Mouse (Mus musculus) limb, embryonic 15.5 days (tissue): ENCODE measurements at regions not wholly inside any gene's neighbourhood (a gene's known extent, or its start where the extent isn't known, plus 50 kb on each side); places are given as distances from the start of the nearest gene placed in this dataset.
"Not testable (repeated sequence)": the region's sequence is repeated elsewhere in the genome, so short reads cannot be mapped to it uniquely, and the experiment has no call there.

ENCODE experiments used
- ATAC-seq: fragments of 200-750 bp; cut with Nextera tagmentation; 2 replicates; pipeline ENCODE4 v1.8.0; 2017; ENCODE audit warnings: low read depth, moderate TSS enrichment; ENCODE audit not compliant: insufficient number of reproducible peaks, low FRiP score, low TSS enrichment
- H3K27ac ChIP-seq: fragments of 300-500 bp; sonication (generic); 2 replicates; pipeline ENCODE4 v1.5.1; 2015; ENCODE audit warnings: moderate library complexity, mild to moderate bottlenecking, inconsistent platforms
- H3K27me3 ChIP-seq: fragments of 300-500 bp; sonication (generic); 2 replicates; pipeline ENCODE4 v1.6.1; 2015; ENCODE audit warnings: inconsistent platforms
- H3K36me3 ChIP-seq: fragments of 300-500 bp; sonication (generic); 2 replicates; pipeline ENCODE4 v1.6.1; 2015; ENCODE audit warnings: inconsistent platforms
- H3K4me1 ChIP-seq: fragments of 300-500 bp; sonication (generic); 2 replicates; pipeline ENCODE4 v1.6.1; 2015; ENCODE audit warnings: inconsistent platforms
- H3K4me2 ChIP-seq: fragments of 300-500 bp; sonication (generic); 2 replicates; pipeline ENCODE4 v1.6.1; 2015; ENCODE audit warnings: mild to moderate bottlenecking, inconsistent platforms
- H3K4me3 ChIP-seq: fragments of 300-500 bp; sonication (generic); 2 replicates; pipeline ENCODE4 v1.5.1; 2015; ENCODE audit warnings: mild to moderate bottlenecking, inconsistent platforms
- H3K9ac ChIP-seq: fragments of 300-500 bp; sonication (generic); 2 replicates; pipeline ENCODE4 v1.6.1; 2015; ENCODE audit warnings: inconsistent platforms
- H3K9me3 ChIP-seq: fragments of 300-500 bp; sonication (generic); 2 replicates; pipeline ENCODE4 v1.6.1; 2016; ENCODE audit warnings: inconsistent platforms
- WGBS: fragments of 180-500 bp; shearing (Covaris S2); methylation state at CpG from one replicate; pipeline ENCODE4 v1.1.7; 2015; 5-methylcytosine and 5-hydroxymethylcytosine counted together

- Histone ChIP-seq H3K9ac (no peak overlapping the region), H3K4me1 (no peaks in the 10 kb centered on the region), H3K4me3 (no peak overlapping the region), H3K27me3 (no peaks in the 10 kb centered on the region), H3K36me3 (no peaks in the 10 kb centered on the region), H3K27ac (no peak overlapping the region), H3K9me3 (no peaks in the 10 kb centered on the region), H3K4me2 (no peak overlapping the region)
- no peak for ATAC-seq
- 86% methylated on average over 12 of the region's 12 CpGs for WGBS
These were observed 211.4 kb upstream of the Pou3f2 start for GRCm38 (mm10) chr4:22699561-22699960.

- Histone ChIP-seq H3K4me3 (no peak overlapping the region), H3K9ac (no peak overlapping the region), H3K9me3 (no peaks in the 10 kb centered on the region), H3K4me2 (no peak overlapping the region), H3K36me3 (no peaks in the 10 kb centered on the region), H3K4me1 (no peaks in the 10 kb centered on the region), H3K27ac (no peak overlapping the region), H3K27me3 (no peaks in the 10 kb centered on the region)
- ATAC-seq = no peak
- 7% methylated on average over 7 of the region's 7 CpGs for WGBS
These were observed 179.7 kb upstream of the Pou3f2 start for GRCm38 (mm10) chr4:22667733-22668381.

GRCm38 (mm10) chr4:22645616-22646015 is 157.4 kb upstream of the Pou3f2 start:
- no peak for ATAC-seq
- 49% methylated on average over 3 of the region's 3 CpGs for WGBS
- no peaks in the 10 kb centered on the region for H3K4me1 ChIP-seq
- H3K9me3 ChIP-seq = no peaks in the 10 kb centered on the region
- no peak overlapping the region for H3K4me2 ChIP-seq
- no peak overlapping the region for H3K4me3 ChIP-seq
- H3K36me3 ChIP-seq = no peaks in the 10 kb centered on the region
- H3K27ac ChIP-seq = no peak overlapping the region
- H3K9ac ChIP-seq = no peak overlapping the region
- H3K27me3 ChIP-seq = no peaks in the 10 kb centered on the region

- WGBS = 51% methylated on average over 2 of the region's 2 CpGs
- Histone ChIP-seq H3K27ac (no peak overlapping the region), H3K4me2 (no peak overlapping the region), H3K4me3 (no peak overlapping the region), H3K4me1 (no peaks in the 10 kb centered on the region), H3K27me3 (no peaks in the 10 kb centered on the region), H3K9ac (no peak overlapping the region), H3K9me3 (no peaks in the 10 kb centered on the region), H3K36me3 (no peaks in the 10 kb centered on the region)
- 0 out of 2 replicates have a peak, but pooled peaks have one; percentile 58 for ATAC-seq
These were observed 120.8 kb upstream of the Pou3f2 start for GRCm38 (mm10) chr4:22608922-22609321.

- H3K4me1 ChIP-seq, H3K36me3 ChIP-seq, H3K9me3 ChIP-seq, H3K9ac ChIP-seq, H3K27ac ChIP-seq, H3K4me3 ChIP-seq, H3K4me2 ChIP-seq, ATAC-seq, H3K27me3 ChIP-seq: not testable (repeated sequence)
These were observed 114.0 kb upstream of the Pou3f2 start for GRCm38 (mm10) chr4:22602164-22602563.

GRCm38 (mm10) chr4:22587162-22587561 is 99.0 kb upstream of the Pou3f2 start:
- Histone ChIP-seq H3K4me1 (no peaks in the 10 kb centered on the region), H3K36me3 (no peaks in the 10 kb centered on the region), H3K4me3 (no peak overlapping the region), H3K27me3 (no peaks in the 10 kb centered on the region), H3K9ac (no peak overlapping the region), H3K27ac (no peak overlapping the region), H3K4me2 (no peak overlapping the region), H3K9me3 (no peaks in the 10 kb centered on the region)
- ATAC-seq = no peak

GRCm38 (mm10) chr4:22565959-22566358 is 77.8 kb upstream of the Pou3f2 start:
- no peak overlapping the region for H3K27ac ChIP-seq
- no peaks in the 10 kb centered on the region for H3K36me3 ChIP-seq
- no peak overlapping the region for H3K9ac ChIP-seq
- no peak overlapping the region for H3K4me3 ChIP-seq
- ATAC-seq = no peak
- no peaks in the 10 kb centered on the region for H3K9me3 ChIP-seq
- H3K27me3 ChIP-seq = no peaks in the 10 kb centered on the region
- WGBS = 68% methylated on average over 2 of the region's 2 CpGs
- H3K4me2 ChIP-seq = no peak overlapping the region
- H3K4me1 ChIP-seq = no peaks in the 10 kb centered on the region

GRCm38 (mm10) chr4:22564532-22564931 is 76.4 kb upstream of the Pou3f2 start:
- Histone ChIP-seq H3K27me3 (no peaks in the 10 kb centered on the region), H3K27ac (no peak overlapping the region), H3K9ac (no peak overlapping the region), H3K9me3 (no peaks in the 10 kb centered on the region), H3K4me3 (no peak overlapping the region), H3K4me1 (no peaks in the 10 kb centered on the region), H3K36me3 (no peaks in the 10 kb centered on the region), H3K4me2 (no peak overlapping the region)
- peak; percentile 58; the same call in 1 of the 2 replicates for ATAC-seq
- 52% methylated on average over 10 of the region's 10 CpGs for WGBS
